Mouse (Mus musculus) cortical plate, adult 2 months (tissue): ENCODE measurements around the gene Hps1.

ENCODE experiments used
- CTCF ChIP-seq: fragments of 200-500 bp; IDR thresholded peaks from 2 replicates; pipeline ENCODE4 v1.5.1; 2011; ENCODE audit warnings: mild to moderate bottlenecking, control low read depth, low read length; ENCODE audit not compliant: insufficient read depth; ENCODE audit errors: extremely low read depth
- POLR2A ChIP-seq: fragments of 200-500 bp; IDR thresholded peaks from 2 replicates; pipeline ENCODE4 v1.6.1; 2011; ENCODE audit warnings: mild to moderate bottlenecking, low read length, control low read depth; ENCODE audit not compliant: insufficient read depth; ENCODE audit errors: extremely low read depth

DNA sequence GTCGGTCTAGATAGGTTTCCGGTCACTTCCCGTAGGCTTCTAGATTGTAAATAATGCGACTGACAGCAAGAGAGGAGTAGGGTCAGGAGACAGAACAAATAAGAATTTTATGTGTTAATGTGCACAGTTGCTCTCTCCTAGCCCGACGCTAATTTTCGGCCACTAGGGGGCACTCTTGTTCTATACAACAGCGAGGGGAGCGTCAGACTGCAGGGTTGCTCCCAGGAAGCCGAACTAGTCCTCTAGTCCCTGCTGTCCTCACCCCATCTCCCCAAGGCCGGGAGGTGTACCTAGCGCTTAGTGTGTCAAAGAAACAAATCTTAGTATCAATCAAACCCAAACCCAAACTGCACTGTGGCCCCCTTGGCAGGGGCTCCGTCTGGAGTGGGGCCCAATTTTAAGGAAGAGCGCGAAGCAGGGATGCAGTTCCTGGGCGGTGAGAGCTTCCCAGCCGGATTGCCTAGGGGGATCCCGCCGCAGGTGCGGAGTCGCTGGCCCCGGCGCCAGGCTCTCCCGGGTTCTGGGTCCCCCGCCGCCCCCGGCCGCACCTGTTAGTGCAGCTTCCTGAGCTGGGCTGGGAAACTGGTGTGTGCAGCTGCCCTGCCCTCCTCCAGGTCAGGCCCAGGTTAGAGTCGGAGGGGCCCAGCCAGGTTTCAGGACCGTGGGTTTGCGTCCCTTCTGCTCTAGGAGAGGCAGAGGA is 15.3 kb upstream of the Hps1 start:
- TF ChIP-seq POLR2A = no peak
- TF ChIP-seq CTCF = peak; percentile 90
